In genomic region chr15:100104126-100104525, GRCm38 (mm10) we compare ENCODE assay signal across 14 mouse cellular contexts.
"Had no signal": no experiment of that assay in that cellular context is flagged by ENCODE, and none has a peak within 500 bp of the region (broad histone marks: within the 10 kb centered on the region; RNA-seq: fewer than 3 reads in every experiment).

No protein-coding gene starts in this region.

- H3K9me3 ChIP-seq: limb, embryonic 13.5 days; liver, embryonic 15.5 days; midbrain, embryonic 10.5 days; neural tube, embryonic 12.5 days had no signal

- H3K4me2 ChIP-seq: limb, embryonic 13.5 days; liver, embryonic 15.5 days; neural tube, embryonic 12.5 days had no signal

- H3K27me3 ChIP-seq: limb, embryonic 13.5 days; liver, embryonic 15.5 days; neural tube, embryonic 12.5 days had no signal

- DNase-seq: kidney, adult 8-10 months; kidney, postnatal 36 days; left cerebral cortex, postnatal 4 days; midbrain, embryonic 14.5 days; retina, postnatal 1 day; thymus, postnatal 4 days had no signal

- ATAC-seq: inflammation-experienced regulatory T-cells, adult 6 months; intestine, postnatal 0 days had no signal

- H3K36me3 ChIP-seq: liver, embryonic 15.5 days; midbrain, embryonic 10.5 days; neural tube, embryonic 12.5 days had no signal

- H3K4me3 ChIP-seq: limb, embryonic 13.5 days; liver, embryonic 15.5 days; midbrain, embryonic 10.5 days; myocyte; neural tube, embryonic 12.5 days had no signal

- H3K9ac ChIP-seq: limb, embryonic 13.5 days; liver, embryonic 15.5 days; neural tube, embryonic 12.5 days had no signal

- H3K27ac ChIP-seq: kidney, postnatal 0 days; limb, embryonic 13.5 days; liver, embryonic 15.5 days; midbrain, embryonic 10.5 days; neural tube, embryonic 12.5 days had no signal
